Mouse (Mus musculus) spleen, embryonic (tissue): ENCODE measurements around the gene Ankib1.
"Not testable (repeated sequence)": the region's sequence is repeated elsewhere in the genome, so short reads cannot be mapped to it uniquely, and the experiment has no call there.

Experiments
- CTCF ChIA-PET: fragments of 350-600 bp; sonication (Branson Sonifier 250); formaldehyde crosslinking; loops from one replicate; lab custom pipeline; 2022; lab: Charles Lee

Ankib1 gene

GRCm38 (mm10) chr5:3725491-3725890, 77.2 kb downstream of the Ankib1 start:
- CTCF ChIA-PET = no interaction called here

- CTCF ChIA-PET = no interaction called here
Measured at GRCm38 (mm10) chr5:3723415-3723814, 79.3 kb downstream of the Ankib1 start.

- CTCF ChIA-PET = no interaction called here
Measured at GRCm38 (mm10) chr5:3722873-3723272, 79.9 kb downstream of the Ankib1 start.

GRCm38 (mm10) chr5:3719371-3719770, 83.4 kb downstream of the Ankib1 start:
- CTCF ChIA-PET = interaction anchor here (1.1 kb wide), 1 partner anchor 10 kb away, joined by 10 read pairs; no protein-coding TSS in a partner anchor

- CTCF ChIA-PET = no interaction called here
Measured at GRCm38 (mm10) chr5:3715800-3716199, 86.9 kb downstream of the Ankib1 start.

DNA sequence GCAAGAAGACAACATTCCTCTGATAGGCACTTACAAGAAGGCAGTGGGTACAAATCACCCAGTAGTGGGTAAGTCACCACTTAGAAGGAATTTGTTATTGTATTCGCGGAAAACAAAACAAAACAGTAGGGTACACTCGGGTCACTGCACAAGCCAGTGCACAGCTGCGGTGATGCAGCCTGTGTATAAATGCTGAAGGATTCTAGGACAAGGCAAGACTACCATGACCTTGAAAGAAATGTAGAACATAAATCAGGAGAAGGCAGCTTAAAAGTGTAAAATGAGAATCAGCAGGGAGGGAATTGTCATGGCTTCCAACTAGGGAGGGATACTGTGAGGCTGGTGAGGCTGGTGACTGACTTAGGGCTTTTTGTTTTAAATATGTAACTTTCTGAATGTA, 100.5 kb downstream of the Ankib1 start:
- CTCF ChIA-PET = no interaction called here

GRCm38 (mm10) chr5:3700025-3700424, 102.7 kb downstream of the Ankib1 start:
- CTCF ChIA-PET = no interaction called here

GRCm38 (mm10) chr5:3696031-3696430, 106.7 kb downstream of the Ankib1 start:
- CTCF ChIA-PET = interaction anchor here (0.6 kb wide), 1 partner anchor 10 kb away, joined by 4 read pairs; no protein-coding TSS in a partner anchor

DNA sequence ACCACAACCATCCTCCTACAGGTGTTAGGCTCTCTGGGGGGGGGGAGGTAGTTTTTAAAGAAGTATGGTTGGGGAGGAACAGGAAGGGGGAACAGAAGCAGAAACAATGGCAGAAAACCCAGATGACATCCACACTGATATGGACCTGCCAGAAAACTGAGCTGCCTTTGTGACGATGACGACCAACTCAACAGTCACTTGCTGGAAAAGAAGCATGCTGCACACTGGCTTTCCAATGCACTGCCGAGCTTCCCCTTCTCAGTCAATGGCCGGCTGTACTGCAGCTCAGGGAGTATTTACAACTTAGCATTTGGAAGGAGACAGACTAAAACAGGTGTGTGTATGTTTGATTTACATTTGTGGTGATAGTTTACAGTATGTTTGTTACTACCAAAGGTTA, 107.5 kb downstream of the Ankib1 start:
- CTCF ChIA-PET = no interaction called here

- CTCF ChIA-PET = no interaction called here
Measured at GRCm38 (mm10) chr5:3692956-3693355, 109.8 kb downstream of the Ankib1 start.

GRCm38 (mm10) chr5:3691283-3691682, 111.4 kb downstream of the Ankib1 start:
- CTCF ChIA-PET = no interaction called here

DNA sequence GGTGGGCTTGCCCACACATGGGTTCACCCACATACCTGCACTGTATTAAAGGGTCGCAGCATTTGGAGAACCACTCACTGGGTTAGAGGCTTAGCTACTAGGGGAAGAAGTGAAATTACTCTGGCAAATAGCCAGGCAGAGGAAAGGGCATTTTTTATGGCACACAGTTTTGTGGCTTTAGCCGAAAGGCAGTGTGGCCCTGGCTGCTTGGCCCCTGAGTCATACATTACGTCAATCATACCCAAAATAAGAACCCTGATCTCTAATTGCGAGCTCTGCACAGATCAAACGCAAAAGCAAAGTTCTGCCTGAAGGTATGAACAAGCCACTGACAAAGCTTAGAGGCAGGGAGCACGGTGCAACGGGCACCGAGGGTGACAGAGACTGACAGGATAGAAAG, 114.4 kb downstream of the Ankib1 start:
- CTCF ChIA-PET = no interaction called here

DNA sequence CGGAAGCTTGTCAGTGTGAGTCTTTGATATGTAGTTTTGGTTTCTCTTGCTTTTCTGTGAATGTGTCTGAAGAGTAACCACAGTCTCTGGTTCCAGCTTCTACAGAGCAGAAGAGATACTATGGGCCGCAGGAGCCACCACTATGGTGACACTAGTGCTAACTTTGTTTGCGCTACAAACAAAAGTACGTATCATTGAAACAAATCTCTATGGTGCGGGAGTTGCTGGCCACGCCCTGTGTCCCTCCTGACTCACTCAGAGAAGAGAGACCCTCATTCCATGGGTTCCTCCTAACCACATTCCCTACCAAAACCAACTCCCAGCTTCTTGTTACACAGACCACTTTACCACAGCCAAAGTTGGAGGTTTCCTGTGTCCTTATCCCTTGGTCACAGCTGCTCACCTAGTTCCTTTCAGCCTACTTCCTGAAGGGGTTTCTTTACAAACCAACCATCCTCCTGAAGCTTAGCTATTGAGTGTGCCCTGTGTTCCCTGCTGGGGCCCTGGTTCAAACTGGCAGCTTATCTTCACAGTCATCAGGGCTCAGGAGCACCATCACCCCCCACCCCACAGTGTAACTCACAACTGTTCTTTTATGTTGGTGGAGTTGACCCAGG, 132.7 kb downstream of the Ankib1 start:
- CTCF ChIA-PET = interaction anchor here (0.6 kb wide), 1 partner anchor 18 kb away, joined by 4 read pairs; no protein-coding TSS in a partner anchor

DNA sequence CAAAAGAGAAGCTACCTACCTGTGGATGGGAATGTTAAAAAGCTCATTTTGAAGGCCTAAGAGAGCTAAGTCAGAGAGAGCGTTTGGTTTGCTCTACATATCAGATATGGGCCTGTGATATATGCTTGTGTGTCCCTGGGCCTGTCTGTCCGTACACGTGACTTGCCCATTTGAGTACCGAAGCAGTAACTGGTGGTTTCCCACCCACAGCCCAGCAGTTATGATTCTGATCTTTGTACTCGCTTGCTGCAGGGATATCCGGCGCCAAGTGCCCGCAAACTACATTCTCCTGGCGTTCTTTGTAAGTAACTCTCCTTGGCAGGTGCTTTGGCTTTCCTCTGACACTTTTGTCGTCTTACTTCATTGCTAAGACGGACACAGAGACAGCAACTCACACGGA, 136.1 kb downstream of the Ankib1 start:
- CTCF ChIA-PET = no interaction called here

DNA sequence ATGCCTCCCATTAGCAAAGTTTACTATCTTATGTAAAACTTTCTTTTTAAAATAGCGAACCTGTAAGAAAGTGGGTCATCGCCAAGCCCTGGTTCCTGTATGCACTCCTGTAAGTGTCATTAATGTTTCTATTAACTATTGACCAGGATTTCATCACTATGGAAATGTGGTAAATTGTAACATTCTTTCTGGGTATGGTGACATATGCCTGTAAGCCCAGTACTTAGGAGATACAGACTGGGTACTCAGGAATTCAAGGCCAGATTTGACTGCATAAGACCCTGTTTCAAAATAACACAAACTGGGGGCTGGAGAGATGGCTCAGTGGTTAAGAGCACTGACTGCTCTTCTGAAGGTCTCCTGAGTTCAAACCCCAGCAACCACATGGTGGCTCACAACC, 137.5 kb downstream of the Ankib1 start:
- CTCF ChIA-PET = no interaction called here

GRCm38 (mm10) chr5:3657085-3657484, 145.6 kb downstream of the Ankib1 start, which contains the start of gene Gatad1:
Gatad1 (minus strand) TSS chr5:3657185.
- CTCF ChIA-PET = no interaction called here

- CTCF ChIA-PET = no interaction called here
Measured at GRCm38 (mm10) chr5:3653801-3654200, 148.9 kb downstream of the Ankib1 start.

GRCm38 (mm10) chr5:3652903-3653575, 149.7 kb downstream of the Ankib1 start:
- CTCF ChIA-PET = not testable (repeated sequence)

DNA sequence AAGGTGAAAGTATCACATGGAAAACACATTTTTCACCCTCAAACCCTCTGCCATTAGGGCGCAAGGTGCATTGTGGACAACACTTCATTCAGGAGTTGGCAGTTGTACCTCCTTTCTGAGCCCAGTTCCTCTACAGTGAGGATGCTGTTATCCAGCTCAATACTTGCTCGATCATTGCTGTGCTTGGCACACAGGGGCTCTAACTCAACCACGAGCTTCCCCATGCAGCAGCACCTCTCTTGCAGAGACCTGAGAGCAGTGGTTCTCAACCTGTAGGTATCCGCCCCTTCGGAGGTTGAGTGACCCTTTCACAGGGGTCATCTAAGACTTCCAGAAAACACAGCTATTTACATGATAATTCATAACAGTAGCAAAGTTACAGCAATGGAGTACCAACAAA, 151.1 kb downstream of the Ankib1 start:
- CTCF ChIA-PET = interaction anchor here (0.6 kb wide), 1 partner anchor 18 kb away, joined by 4 read pairs; no protein-coding TSS in a partner anchor

GRCm38 (mm10) chr5:3650881-3651280, 151.8 kb downstream of the Ankib1 start, which contains the start of gene Tmbim7:
Tmbim7 (plus strand) TSS chr5:3651181.
- CTCF ChIA-PET = no interaction called here

- CTCF ChIA-PET = interaction anchor here (1.6 kb wide), 1 partner anchor 154 kb away, joined by 5 read pairs; the partner anchor contains the start of genes Ankib1 and Krit1
Measured at GRCm38 (mm10) chr5:3648849-3649210, 153.9 kb downstream of the Ankib1 start.

DNA sequence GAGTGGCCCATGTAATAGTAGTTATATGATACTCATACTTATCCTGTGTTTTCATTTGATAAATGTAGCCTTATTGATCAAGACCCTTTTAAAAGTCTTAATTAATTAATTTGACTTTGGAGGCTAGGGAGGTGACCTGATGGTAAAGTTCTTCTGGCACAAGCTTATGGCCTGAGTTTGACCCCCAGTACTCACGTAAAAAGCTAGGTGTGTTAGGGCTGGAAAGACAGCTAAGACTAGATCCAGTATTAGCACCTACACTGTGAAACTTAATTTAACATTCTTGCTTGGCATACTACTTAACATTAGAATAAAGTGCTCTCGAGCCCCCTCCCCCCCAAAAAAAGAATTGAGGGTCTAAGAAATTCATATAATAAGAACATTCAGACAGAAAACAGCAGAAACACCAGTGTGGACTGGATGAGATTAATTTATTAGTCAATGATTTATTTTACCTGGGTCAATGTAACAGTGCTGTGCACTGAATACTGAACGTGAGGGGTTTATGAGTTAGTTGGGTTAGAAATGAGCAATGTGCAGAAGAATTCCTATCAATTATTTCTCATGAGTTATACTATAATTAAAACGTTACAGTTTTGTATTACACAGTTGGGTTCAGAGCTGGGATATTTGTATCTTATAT, 154.4 kb downstream of the Ankib1 start:
- CTCF ChIA-PET = interaction anchor here (1.6 kb wide), 1 partner anchor 155 kb away, joined by 5 read pairs; the partner anchor contains the start of genes Ankib1 and Krit1
